Mouse (Mus musculus) urinary bladder, adult 18-20 months (tissue): ENCODE measurements around the gene Shisa7.
"Not testable (repeated sequence)": the region's sequence is repeated elsewhere in the genome, so short reads cannot be mapped to it uniquely, and the experiment has no call there.

Experiments
- DNase-seq, 2 experiments: peaks; one replicate each; pipeline ENCODE4 v3.0.0; 2022; ENCODE audit warnings: low spot score in 2 of 2, mixed read lengths in 2 of 2

Shisa7 gene

GRCm38 (mm10) chr7:4794631-4795168 is 49.8 kb downstream of the Shisa7 start:
- DNase-seq = no peak

GRCm38 (mm10) chr7:4793674-4794073 is 50.8 kb downstream of the Shisa7 start:
- DNase-seq = no peak

GRCm38 (mm10) chr7:4793248-4793647 is 51.2 kb downstream of the Shisa7 start:
- not testable (repeated sequence) for DNase-seq

- DNase-seq = peak; percentile 84 to 94
These were observed 52.0 kb downstream of the Shisa7 start, which contains the start of gene Rpl28 for GRCm38 (mm10) chr7:4792278-4793212. TSS of gene Rpl28 (plus strand) at chr7:4792874.

GRCm38 (mm10) chr7:4789436-4789935 is 55.0 kb downstream of the Shisa7 start, which contains the start of gene Tmem238:
TSS of gene Tmem238 (minus strand) at chr7:4789656.
- DNase-seq = peak in 1 of 2 experiments; percentile 76

GRCm38 (mm10) chr7:4788499-4789435 is 55.7 kb downstream of the Shisa7 start:
- DNase-seq = peak; percentile 29 to 82

- DNase-seq = no peak
These were observed 60.7 kb downstream of the Shisa7 start for GRCm38 (mm10) chr7:4783667-4784268.

- DNase-seq = no peak
These were observed 61.7 kb downstream of the Shisa7 start, which contains the start of the genes Il11 and Tmem190 for GRCm38 (mm10) chr7:4782759-4783158. TSS of gene Il11 (minus strand) at chr7:4782859. TSS of gene Tmem190 (plus strand) at chr7:4782937.

GRCm38 (mm10) chr7:4782130-4782529 is 62.4 kb downstream of the Shisa7 start:
- no peak for DNase-seq

- no peak for DNase-seq
These were observed 64.6 kb downstream of the Shisa7 start for GRCm38 (mm10) chr7:4779921-4780320.

- DNase-seq = no peak
These were observed 66.5 kb downstream of the Shisa7 start for GRCm38 (mm10) chr7:4777851-4778637.

- peak; percentile 35 to 54 for DNase-seq
These were observed 67.3 kb downstream of the Shisa7 start for GRCm38 (mm10) chr7:4776861-4777830.

- DNase-seq = no peak
These were observed 68.4 kb downstream of the Shisa7 start for GRCm38 (mm10) chr7:4776131-4776530.
